Comparison of ENCODE assay signal across 17 mouse cellular contexts in the genomic region with DNA sequence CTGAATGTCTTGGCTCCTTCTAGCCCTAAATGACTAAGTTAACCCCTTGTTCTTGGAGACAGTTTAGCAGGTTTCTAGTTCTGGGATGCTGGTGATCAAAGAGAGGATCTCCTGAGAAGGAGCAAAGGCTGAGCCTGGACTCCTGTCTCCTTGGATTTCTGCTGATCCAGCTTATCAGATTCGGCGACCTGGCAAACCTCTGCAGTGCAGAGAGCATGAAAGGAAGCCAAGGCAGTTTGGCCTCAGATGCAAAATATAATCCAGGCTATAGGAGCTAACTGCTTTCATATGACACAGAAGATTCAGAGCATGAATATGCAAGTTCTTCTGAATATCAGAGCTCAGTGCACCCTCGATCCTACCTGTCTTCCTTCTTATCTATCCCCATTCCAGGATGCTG.
DNase-seq lines count a peak whose midpoint lies in the region; TF ChIP-seq lines count a peak whose summit lies in the region.
"Had no signal": no experiment of that assay in that cellular context is flagged by ENCODE, and none has a peak within 500 bp of the region (broad histone marks: within the 10 kb centered on the region; RNA-seq: fewer than 3 reads in every experiment).

No protein-coding gene starts in this region.

- DNase-seq in gastrocnemius, adult 18-20 months (ENCODE audit: low spot score): peak; percentile 52
- no peak for DNase-seq in gastrocnemius, postnatal 14 days
- peak; percentile 65 for DNase-seq in gastrocnemius, adult 2 months
- DNase-seq in gastrocnemius, adult 8-10 months (ENCODE audit: low spot score in 2 of 2): no peak
- peak; percentile 34 for DNase-seq in heart, adult 11 months
- DNase-seq in heart, adult 9 months (ENCODE audit: low spot score in 2 of 2): no peak
- DNase-seq in skeletal muscle tissue, adult 2 months (ENCODE audit: low read depth, low spot score): peak; percentile 32
- no peak for DNase-seq in cerebellum, postnatal 36 days
- DNase-seq: adrenal gland, adult 2 months; adrenal gland, adult 8-10 months; adrenal gland, postnatal 10 days; adrenal gland, postnatal 14 days; adrenal gland, postnatal 25 days; adrenal gland, postnatal 36 days; B cell, adult 2 months; cerebellum, adult 11 months; cerebellum, adult 11-12 months had no signal

- H3K4me3 ChIP-seq in gastrocnemius, adult 2 months: no peak overlapping the region

- H3K27ac ChIP-seq in gastrocnemius, adult 2 months: peak overlapping the region; percentile 25; the same call in 1 of the 2 replicates

- intact Hi-C loops in gastrocnemius, postnatal 14 days (cut with DNase I; ENCODE audit: low total_unique reads): no loop called here
- intact Hi-C loops in gastrocnemius, adult 2 months (cut with DNase I): no loop called here

- no peak for TF ChIP-seq CTCF in gastrocnemius, adult 2 months (IDR thresholded peaks at IDR 0.05)

Comparison
In these comparisons a context has a peak if more than half of its experiments do, and no peak if none do; other contexts are left out.
1. DNase-seq: peak in gastrocnemius, adult 18-20 months (single experiment), gastrocnemius, adult 2 months (single experiment), heart, adult 11 months (single experiment) and skeletal muscle tissue, adult 2 months (single experiment); none in gastrocnemius, postnatal 14 days (single experiment), gastrocnemius, adult 8-10 months (0 of 2), heart, adult 9 months (0 of 2) and cerebellum, postnatal 36 days (0 of 2).